Mouse (Mus musculus) heart, embryonic 14.5 days (tissue): Measurements from ENCODE around the gene Uap1. TPM values are rescaled to one million over a fixed set of nuclear protein-coding genes. Genes with fewer than 3 reads are reported as not detected.

Experiments used
- ATAC-seq: fragments of 200-750 bp; cut with Nextera tagmentation; 2 replicates; pipeline ENCODE4 v1.8.0; 2017; ENCODE audit warnings: low read depth, moderate TSS enrichment; ENCODE audit not compliant: insufficient number of reproducible peaks, insufficient read depth, low FRiP score
- H3K27ac ChIP-seq, 2 experiments: fragments of 200-500 bp in 1 of 2; fragments of 300-500 bp in 1 of 2; sonication (generic) in 1 of 2; replicated peaks in 1 of 2; 2 replicates each; pipeline ENCODE4 v1.5.1; 2012 to 2014; ENCODE audit warnings: low read depth in 2 of 2, low read length in 2 of 2, control low read depth in 1 of 2, mild to moderate bottlenecking in 1 of 2, mixed read lengths in 1 of 2; ENCODE audit not compliant: control insufficient read depth in 1 of 2, insufficient read depth in 1 of 2
- H3K27me3 ChIP-seq: fragments of 300-500 bp; sonication (generic); 2 replicates; pipeline ENCODE4 v1.6.1; 2014; ENCODE audit warnings: mild to moderate bottlenecking, low read length, control low read depth; ENCODE audit not compliant: control insufficient read depth, insufficient read depth
- H3K36me3 ChIP-seq: fragments of 300-500 bp; sonication (generic); 2 replicates; pipeline ENCODE4 v1.6.1; 2014; ENCODE audit warnings: mild to moderate bottlenecking, control low read depth, low read length, mixed read lengths; ENCODE audit not compliant: control insufficient read depth, insufficient read depth
- H3K4me1 ChIP-seq, 2 experiments: fragments of 200-500 bp in 1 of 2; fragments of 300-500 bp in 1 of 2; sonication (generic) in 1 of 2; 2 replicates each; pipeline ENCODE4 v1.6.1; 2012 to 2014; ENCODE audit warnings: low read length in 2 of 2, control low read depth in 1 of 2, mixed read lengths in 1 of 2; ENCODE audit not compliant: control insufficient read depth in 2 of 2, insufficient read depth in 2 of 2
- H3K4me2 ChIP-seq: fragments of 300-500 bp; sonication (generic); 2 replicates; pipeline ENCODE4 v1.6.1; 2014; ENCODE audit warnings: mild to moderate bottlenecking, low read length
- H3K4me3 ChIP-seq, 2 experiments: fragments of 200-500 bp in 1 of 2; fragments of 300-500 bp in 1 of 2; sonication (generic) in 1 of 2; 2 replicates each; pipeline ENCODE4 v1.5.1; 2012 to 2014; ENCODE audit warnings: low read length in 2 of 2, mild to moderate bottlenecking in 2 of 2, control low read depth in 1 of 2, low read depth in 1 of 2, moderate library complexity in 1 of 2; ENCODE audit not compliant: control insufficient read depth in 1 of 2, insufficient read depth in 1 of 2
- H3K9ac ChIP-seq: fragments of 300-500 bp; sonication (generic); 2 replicates; pipeline ENCODE4 v1.6.1; 2014; ENCODE audit warnings: mild to moderate bottlenecking, low read length
- H3K9me3 ChIP-seq: fragments of 300-500 bp; sonication (generic); 2 replicates; pipeline ENCODE4 v1.6.1; 2016; ENCODE audit warnings: low read length, control low read depth; ENCODE audit not compliant: control insufficient read depth
- WGBS: fragments of 180-500 bp; shearing (Covaris S2); extraction: QIAGEN DNeasy Blood & Tissue Kit; methylation state at CpG from one replicate; pipeline ENCODE4 v1.1.7; 2014; 5-methylcytosine and 5-hydroxymethylcytosine counted together
- polyA plus RNA-seq: library from polyadenylated mRNA; unstranded; fragments of >200 nt; fragmentation: Nextera tagmentation; extraction: Ambion mirVana; gene quantifications from 2 replicates; pipeline ENCODE4 v1.2.1, GENCODE M21; 2014

Uap1 gene
- polyA plus RNA-seq, 1 experiment from 2014 or later: 45.6 TPM

GRCm38 (mm10) chr1:170185137-170185536 lies 10.4 kb upstream of the Uap1 start:
- Histone ChIP-seq H3K9ac (no peak overlapping the region), H3K27me3 (no peaks in the 10 kb centered on the region)

GRCm38 (mm10) chr1:170182706-170183105 lies 7.9 kb upstream of the Uap1 start:
- Histone ChIP-seq H3K9ac (no peak overlapping the region), H3K27me3 (no peaks in the 10 kb centered on the region), H3K4me2 (no peak overlapping the region), H3K4me3 (no peak overlapping the region), H3K4me1 (no peaks in the 10 kb centered on the region), H3K27ac (no peak overlapping the region), H3K9me3 (no peaks in the 10 kb centered on the region), H3K36me3 (no peaks in the 10 kb centered on the region)
- no peak for ATAC-seq

More at GRCm38 (mm10) chr1:170185137-170185536, 10.4 kb upstream of the Uap1 start:
- Histone ChIP-seq H3K4me2 (no peak overlapping the region), H3K9me3 (no peaks in the 10 kb centered on the region), H3K27ac (no peak overlapping the region), H3K36me3 (no peaks in the 10 kb centered on the region), H3K4me1 (peaks cover under 1 to 2% of the 10 kb centered on the region in 2 experiments; a peak in 1 of 4 replicates), H3K4me3 (no peak overlapping the region)
- no peak for ATAC-seq
- 88% methylated on average over 3 of the region's 3 CpGs for WGBS

- no peaks in the 10 kb centered on the region for H3K9me3 ChIP-seq
- WGBS: 60% methylated on average over 8 of the region's 8 CpGs
- no peak overlapping the region for H3K9ac ChIP-seq
- no peak for ATAC-seq
- H3K27ac ChIP-seq: no peak overlapping the region
- H3K4me3 ChIP-seq: no peak overlapping the region
- no peak overlapping the region for H3K4me2 ChIP-seq
- H3K36me3 ChIP-seq: no peaks in the 10 kb centered on the region
- peaks cover 2 to 19% of the 10 kb centered on the region in 2 experiments for H3K4me1 ChIP-seq
- H3K27me3 ChIP-seq: no peaks in the 10 kb centered on the region
Observed at GRCm38 (mm10) chr1:170176661-170177239, 2.0 kb upstream of the Uap1 start.

- Histone ChIP-seq H3K27ac (no peak overlapping the region), H3K4me3 (peak overlapping the region in 1 of 2 experiments; percentile 88; a peak in 1 of 4 replicates), H3K27me3 (no peaks in the 10 kb centered on the region), H3K4me2 (peak overlapping the region; percentile 66), H3K4me1 (peaks cover 2 to 22% of the 10 kb centered on the region in 2 experiments), H3K36me3 (no peaks in the 10 kb centered on the region), H3K9me3 (no peaks in the 10 kb centered on the region), H3K9ac (peak overlapping the region; percentile 38; the same call in 1 of the 2 replicates)
- no peak for ATAC-seq
- 31% methylated on average over 6 of the region's 6 CpGs for WGBS
Observed at GRCm38 (mm10) chr1:170175848-170176247, 1.1 kb upstream of the Uap1 start.

GRCm38 (mm10) chr1:170173991-170174813 lies 555 bp downstream of the Uap1 start:
- no peaks in the 10 kb centered on the region for H3K27me3 ChIP-seq
- peak overlapping the region; percentile 85 for H3K4me2 ChIP-seq
- no peaks in the 10 kb centered on the region for H3K36me3 ChIP-seq
- peaks cover 5 to 28% of the 10 kb centered on the region in 2 experiments for H3K4me1 ChIP-seq
- peak overlapping the region; percentile 81 to 88 for H3K27ac ChIP-seq
- peak; percentile 64; the same call in 1 of the 2 replicates for ATAC-seq
- no peaks in the 10 kb centered on the region for H3K9me3 ChIP-seq
- H3K9ac ChIP-seq: peak overlapping the region; percentile 88
- under 1% methylated on average over 50 of the region's 50 CpGs for WGBS
- H3K4me3 ChIP-seq: peak overlapping the region; percentile 88 to 95

GRCm38 (mm10) chr1:170167781-170168180 lies 7.0 kb downstream of the Uap1 start:
- WGBS: 77% methylated on average over 6 of the region's 6 CpGs
- ATAC-seq: no peak
- H3K27ac ChIP-seq: no peak overlapping the region
- H3K27me3 ChIP-seq: no peaks in the 10 kb centered on the region
- peaks cover 26% of the 10 kb centered on the region for H3K36me3 ChIP-seq
- H3K9me3 ChIP-seq: no peaks in the 10 kb centered on the region
- no peak overlapping the region for H3K4me3 ChIP-seq
- H3K9ac ChIP-seq: no peak overlapping the region
- no peak overlapping the region for H3K4me2 ChIP-seq
- peaks cover 5 to 25% of the 10 kb centered on the region in 2 experiments; a peak in 3 of 4 replicates for H3K4me1 ChIP-seq

GRCm38 (mm10) chr1:170164913-170165312 lies 9.8 kb downstream of the Uap1 start:
- H3K9me3 ChIP-seq: no peaks in the 10 kb centered on the region
- no peak for ATAC-seq
- no peak overlapping the region for H3K4me2 ChIP-seq
- H3K9ac ChIP-seq: no peak overlapping the region
- no peaks in the 10 kb centered on the region for H3K27me3 ChIP-seq
- WGBS: 81% methylated on average over 3 of the region's 3 CpGs
- H3K36me3 ChIP-seq: peaks cover 46% of the 10 kb centered on the region
- H3K27ac ChIP-seq: no peak overlapping the region
- peaks cover 10 to 26% of the 10 kb centered on the region in 2 experiments for H3K4me1 ChIP-seq
- H3K4me3 ChIP-seq: no peak overlapping the region
